Comparison of ENCODE assay signal across 9 mouse cellular contexts in the genomic region with DNA sequence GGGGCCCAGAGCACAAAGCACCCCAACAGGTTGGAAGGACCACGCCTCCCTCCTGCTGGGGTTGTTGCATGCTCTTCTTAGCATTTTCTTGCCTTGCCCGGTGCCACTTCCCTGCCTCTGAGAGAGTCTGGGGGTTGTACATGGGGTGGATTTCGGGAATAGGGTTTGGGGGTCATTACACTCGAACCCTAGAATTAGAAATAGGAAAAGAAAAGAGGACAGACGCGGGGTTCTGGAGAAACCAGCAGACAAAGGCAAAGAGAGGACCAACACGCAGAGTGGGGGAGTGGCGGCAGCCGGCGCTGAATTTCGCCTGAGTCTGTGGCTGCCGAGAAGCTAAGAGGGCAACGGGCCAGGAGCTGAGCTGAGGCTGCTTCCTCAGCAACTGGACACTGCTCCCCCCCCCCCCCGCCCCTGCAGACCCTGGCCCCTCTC. TPM values are rescaled to one million over a fixed set of nuclear protein-coding genes. Genes with fewer than 3 reads are reported as not detected.
DNase-seq lines count a peak whose midpoint lies in the region; ATAC-seq lines count a peak whose summit lies in the region.
"Had no signal": no experiment of that assay in that cellular context is flagged by ENCODE, and none has a peak within 500 bp of the region (broad histone marks: within the 10 kb centered on the region; RNA-seq: fewer than 3 reads in every experiment).

No protein-coding gene starts in this region.

- no peaks in the 10 kb centered on the region for H3K36me3 ChIP-seq in heart, embryonic 12.5 days
- no peaks in the 10 kb centered on the region for H3K36me3 ChIP-seq in forebrain, embryonic 15.5 days
- H3K36me3 ChIP-seq in limb, embryonic 11.5 days (ENCODE audit: control insufficient read depth, insufficient read depth, low read length): no peaks in the 10 kb centered on the region
- H3K36me3 ChIP-seq in neural tube, embryonic 15.5 days: no peaks in the 10 kb centered on the region

- no peaks in the 10 kb centered on the region for H3K9me3 ChIP-seq in heart, embryonic 12.5 days (replicated peaks)
- H3K9me3 ChIP-seq in forebrain, embryonic 15.5 days: no peaks in the 10 kb centered on the region
- no peaks in the 10 kb centered on the region for H3K9me3 ChIP-seq in limb, embryonic 11.5 days (ENCODE audit: control insufficient read depth, low read length)
- H3K9me3 ChIP-seq in neural tube, embryonic 15.5 days (replicated peaks): no peaks in the 10 kb centered on the region

- H3K27ac ChIP-seq in heart, embryonic 12.5 days (ENCODE audit: poor library complexity, severe bottlenecking): peak overlapping the region; percentile 21
- H3K27ac ChIP-seq in forebrain, embryonic 15.5 days (replicated peaks): peak overlapping the region; percentile 69
- 0 out of 2 replicates have a peak overlapping the region, but pooled peaks have one; percentile 8 for H3K27ac ChIP-seq in limb, embryonic 11.5 days (replicated peaks; ENCODE audit: low read depth, low read length)
- H3K27ac ChIP-seq in neural tube, embryonic 15.5 days (replicated peaks): peak overlapping the region; percentile 75

- peak overlapping the region; percentile 55 for H3K4me3 ChIP-seq in heart, embryonic 12.5 days
- H3K4me3 ChIP-seq in forebrain, embryonic 15.5 days: peak overlapping the region; percentile 52
- peak overlapping the region; percentile 60 for H3K4me3 ChIP-seq in limb, embryonic 11.5 days (ENCODE audit: low read depth, low read length)
- H3K4me3 ChIP-seq in neural tube, embryonic 15.5 days (replicated peaks): peak overlapping the region; percentile 50

- H3K27me3 ChIP-seq in heart, embryonic 12.5 days (replicated peaks): peaks cover 33% of the 10 kb centered on the region
- H3K27me3 ChIP-seq in forebrain, embryonic 15.5 days: no peaks in the 10 kb centered on the region
- H3K27me3 ChIP-seq in limb, embryonic 11.5 days (ENCODE audit: control insufficient read depth, insufficient read depth, low read length): no peaks in the 10 kb centered on the region
- peaks cover 6% of the 10 kb centered on the region; the same call in 1 of the 2 replicates for H3K27me3 ChIP-seq in neural tube, embryonic 15.5 days (replicated peaks)

- ATAC-seq in heart, embryonic 12.5 days (ENCODE audit: insufficient number of reproducible peaks, low FRiP score): 0 out of 2 replicates have a peak, but pooled peaks have one; percentile 19
- ATAC-seq in forebrain, embryonic 15.5 days (replicated peaks): peak; percentile 23
- ATAC-seq in limb, embryonic 11.5 days (ENCODE audit: insufficient number of reproducible peaks, low FRiP score, low TSS enrichment, low read depth): no peak
- peak; percentile 35; the same call in 1 of the 2 replicates for ATAC-seq in neural tube, embryonic 15.5 days (ENCODE audit: low FRiP score)
- no peak for ATAC-seq in CD4-positive, CD25-positive, alpha-beta regulatory T cell, adult 4 months

- peak overlapping the region; percentile 73 for H3K9ac ChIP-seq in heart, embryonic 12.5 days
- peak overlapping the region; percentile 67 for H3K9ac ChIP-seq in forebrain, embryonic 15.5 days (replicated peaks)
- peak overlapping the region; percentile 89 for H3K9ac ChIP-seq in limb, embryonic 11.5 days (ENCODE audit: low read length)
- H3K9ac ChIP-seq in neural tube, embryonic 15.5 days (replicated peaks): peak overlapping the region; percentile 54

- peak overlapping the region; percentile 90 for H3K4me2 ChIP-seq in heart, embryonic 12.5 days
- H3K4me2 ChIP-seq in forebrain, embryonic 15.5 days (replicated peaks): peak overlapping the region; percentile 78
- H3K4me2 ChIP-seq in limb, embryonic 11.5 days (ENCODE audit: low read depth, severe bottlenecking): peak overlapping the region; percentile 98
- H3K4me2 ChIP-seq in neural tube, embryonic 15.5 days: peak overlapping the region; percentile 90

- WGBS in heart, embryonic 12.5 days: 1% methylated on average over 13 of the region's 14 CpGs
- WGBS in forebrain, embryonic 15.5 days: 0% methylated on average over 13 of the region's 14 CpGs
- 1% methylated on average over 13 of the region's 14 CpGs for WGBS in limb, embryonic 11.5 days
- under 1% methylated on average over 13 of the region's 14 CpGs for WGBS in neural tube, embryonic 15.5 days

- peaks cover 70% of the 10 kb centered on the region for H3K4me1 ChIP-seq in heart, embryonic 12.5 days (replicated peaks)
- peaks cover 53% of the 10 kb centered on the region for H3K4me1 ChIP-seq in forebrain, embryonic 15.5 days
- H3K4me1 ChIP-seq in limb, embryonic 11.5 days (ENCODE audit: control insufficient read depth, insufficient read depth, low read length): peaks cover 59% of the 10 kb centered on the region
- peaks cover 61% of the 10 kb centered on the region for H3K4me1 ChIP-seq in neural tube, embryonic 15.5 days

- no peak for DNase-seq in heart, adult 8-10 months (ENCODE audit: low spot score)
- DNase-seq in MN1 (ENCODE audit: low spot score): peak; percentile 37
- DNase-seq in limb, embryonic 11.5 days (ENCODE audit: low spot score): peak; percentile 63
- DNase-seq in left cerebral cortex, adult 8-10 months (ENCODE audit: low spot score in 2 of 2): no peak

RNA-seq across cellular contexts. Expression of gene Tns1, which starts 25.2 kb away (rescaled TPM):
- 111 and 115 TPM in 2 replicates for polyA plus RNA-seq in heart, embryonic 12.5 days (2016; fragmentation: Nextera tagmentation; extraction: Ambion mirVana)
- 100 to 1,000 TPM; 733 to 828 (median 798) TPM for total RNA-seq in heart, adult 8-10 months (2022)
- polyA plus RNA-seq in forebrain, embryonic 15.5 days (2015; fragmentation: Nextera tagmentation; extraction: Ambion mirVana): 6.0 and 7.9 TPM in 2 replicates
- polyA plus RNA-seq in limb, embryonic 11.5 days (2014; fragmentation: Nextera tagmentation; extraction: Ambion mirVana): 36.3 and 36.9 TPM in 2 replicates
- 13.3 and 20.6 TPM in 2 replicates for polyA plus RNA-seq in neural tube, embryonic 15.5 days (2015; fragmentation: Nextera tagmentation; extraction: Ambion mirVana)
- 10 to 100 TPM; 40.6 to 59.2 (median 49.2) TPM for total RNA-seq in left cerebral cortex, adult 8-10 months (2022)
- polyA plus RNA-seq in CD4-positive, CD25-positive, alpha-beta regulatory T cell, adult 4 months (2017; shearing (Covaris generic)): 10 to 100 TPM; 19.0 to 40.5 TPM
- total RNA-seq: MEL had no signal

RNA-seq across cellular contexts. Expression of gene Rufy4, which starts 26.3 kb away (rescaled TPM):
- 0.28 and 0.36 TPM in 2 replicates for polyA plus RNA-seq in heart, embryonic 12.5 days (2016; fragmentation: Nextera tagmentation; extraction: Ambion mirVana)
- total RNA-seq in heart, adult 8-10 months (2022): 1 to 10 TPM in 3 of 4 experiments, under 1 TPM in 1; 0.52 to 1.8 (median 1.3) TPM
- polyA plus RNA-seq in forebrain, embryonic 15.5 days (2015; fragmentation: Nextera tagmentation; extraction: Ambion mirVana): 0.13 and 0.14 TPM in 2 replicates
- polyA plus RNA-seq in limb, embryonic 11.5 days (2014; fragmentation: Nextera tagmentation; extraction: Ambion mirVana): 0.07 TPM in 1 of 2 replicates, not detected in the other
- 0.18 and 0.37 TPM in 2 replicates for polyA plus RNA-seq in neural tube, embryonic 15.5 days (2015; fragmentation: Nextera tagmentation; extraction: Ambion mirVana)
- total RNA-seq in left cerebral cortex, adult 8-10 months (2022): not detected
- not detected for polyA plus RNA-seq in CD4-positive, CD25-positive, alpha-beta regulatory T cell, adult 4 months (2017; shearing (Covaris generic))

RNA-seq across cellular contexts. Expression of gene Cxcr2, which starts 54.8 kb away (rescaled TPM):
- 0.08 and 0.11 TPM in 2 replicates for polyA plus RNA-seq in heart, embryonic 12.5 days (2016; fragmentation: Nextera tagmentation; extraction: Ambion mirVana)
- under 1 TPM in 2 of 4 experiments, not detected in 2; 0.23 to 0.44 TPM for total RNA-seq in heart, adult 8-10 months (2022)
- polyA plus RNA-seq in forebrain, embryonic 15.5 days (2015; fragmentation: Nextera tagmentation; extraction: Ambion mirVana): 0.13 TPM in 2 replicates
- polyA plus RNA-seq in limb, embryonic 11.5 days (2014; fragmentation: Nextera tagmentation; extraction: Ambion mirVana): 0.08 and 0.14 TPM in 2 replicates
- polyA plus RNA-seq in neural tube, embryonic 15.5 days (2015; fragmentation: Nextera tagmentation; extraction: Ambion mirVana): 0.05 and 0.13 TPM in 2 replicates
- under 1 TPM in 1 of 4 experiments, not detected in 3; 0.14 TPM for total RNA-seq in left cerebral cortex, adult 8-10 months (2022)
- polyA plus RNA-seq in CD4-positive, CD25-positive, alpha-beta regulatory T cell, adult 4 months (2017; shearing (Covaris generic)): not detected

Comparison
In these comparisons a context has a peak if more than half of its experiments do, and no peak if none do; other contexts are left out.
1. ATAC-seq: peak in heart, embryonic 12.5 days (single experiment), forebrain, embryonic 15.5 days (single experiment) and neural tube, embryonic 15.5 days (single experiment); none in limb, embryonic 11.5 days (single experiment) and CD4-positive, CD25-positive, alpha-beta regulatory T cell, adult 4 months (single experiment).
2. H3K27ac ChIP-seq: peak in every context shown above with its lines; median percentile 75 in neural tube, embryonic 15.5 days; 69 in forebrain, embryonic 15.5 days; 21 in heart, embryonic 12.5 days; 8 in limb, embryonic 11.5 days.
3. DNase-seq: peak in MN1 (single experiment) and limb, embryonic 11.5 days (single experiment); none in heart, adult 8-10 months (single experiment) and left cerebral cortex, adult 8-10 months (0 of 2).
4. Peak in every context shown above with its lines, with median percentiles within 50 percentile points of each other: H3K4me2 ChIP-seq, H3K4me3 ChIP-seq and H3K9ac ChIP-seq.